Mouse (Mus musculus) small intestine, adult 2 months (tissue): Measurements from ENCODE around the gene Slco3a1.

Source experiments
- CTCF ChIP-seq: fragments of 200-500 bp; IDR thresholded peaks from 2 replicates; pipeline ENCODE4 v1.5.1; 2012; ENCODE audit warnings: low read depth, mild to moderate bottlenecking, control low read depth, inconsistent platforms, low read length, moderate library complexity, mixed read lengths; ENCODE audit not compliant: insufficient replicate concordance, insufficient read length; ENCODE audit errors: extremely low read depth
- POLR2A ChIP-seq: fragments of 200-500 bp; IDR thresholded peaks from 2 replicates; pipeline ENCODE4 v1.6.1; 2012; ENCODE audit warnings: low read depth, mild to moderate bottlenecking, control low read depth, inconsistent platforms, low read length, moderate library complexity

DNA sequence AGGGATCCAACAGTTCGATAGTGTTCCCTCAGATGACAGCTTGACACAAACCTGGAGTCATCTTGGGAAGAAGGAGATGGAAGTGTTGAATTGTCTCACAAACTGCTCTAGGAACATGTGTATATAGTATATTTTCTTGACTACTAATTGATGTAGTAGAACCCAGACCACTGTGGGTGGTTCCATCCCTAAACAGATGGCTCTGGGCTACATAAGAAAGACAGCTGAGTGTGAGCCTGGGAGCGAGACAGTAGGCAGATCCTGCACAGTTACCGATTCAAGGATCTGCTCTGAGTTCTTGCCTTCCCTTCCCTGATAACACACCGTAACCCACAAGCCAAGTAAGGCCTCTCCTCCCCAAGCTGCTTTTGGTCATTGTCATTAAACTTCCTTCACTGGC is 28.6 kb downstream of the Slco3a1 start:
- TF ChIP-seq POLR2A (no peak), CTCF (no peak)
